Mouse (Mus musculus): ENCODE data around the gene Vrk2. TPM values are rescaled to one million over a fixed set of nuclear protein-coding genes. Genes with fewer than 3 reads are reported as not detected.
A peak's percentile ranks its signal among the peaks of the same experiment; 100 is the strongest.

The Vrk2 gene
- polyA plus RNA-seq, 1 experiment = 48.9 TPM

- TF ChIP-seq GATA1 (IDR thresholded peaks at IDR 0.05; ENCODE audit: low read length) = no peak
Measured at GRCm38 (mm10) chr11:26592395-26593053, 1.3 kb downstream of the Vrk2 start.

GRCm38 (mm10) chr11:26587184-26587524, 6.6 kb downstream of the Vrk2 start:
- no peak for TF ChIP-seq GATA1 (IDR thresholded peaks at IDR 0.05; ENCODE audit: low read length)

- TF ChIP-seq GATA1 (IDR thresholded peaks at IDR 0.05; ENCODE audit: low read length) = no peak
Measured at GRCm38 (mm10) chr11:26586367-26587183, 7.2 kb downstream of the Vrk2 start.

- no peak for TF ChIP-seq GATA1 (IDR thresholded peaks at IDR 0.05; ENCODE audit: low read length)
Measured at GRCm38 (mm10) chr11:26585409-26586366, 8.1 kb downstream of the Vrk2 start.

GRCm38 (mm10) chr11:26551551-26551950, 42.2 kb downstream of the Vrk2 start:
- TF ChIP-seq GATA1 (IDR thresholded peaks at IDR 0.05; ENCODE audit: low read length) = peak; percentile 84

- no peak for TF ChIP-seq GATA1 (IDR thresholded peaks at IDR 0.05; ENCODE audit: low read length)
Measured at GRCm38 (mm10) chr11:26537816-26538215, 56.0 kb downstream of the Vrk2 start.

GRCm38 (mm10) chr11:26533828-26534119, 60.0 kb downstream of the Vrk2 start:
- TF ChIP-seq GATA1 (IDR thresholded peaks at IDR 0.05; ENCODE audit: low read length) = peak; percentile 51

- TF ChIP-seq GATA1 (IDR thresholded peaks at IDR 0.05; ENCODE audit: low read length) = peak; percentile 83
Measured at GRCm38 (mm10) chr11:26532994-26533827, 60.6 kb downstream of the Vrk2 start.

- TF ChIP-seq GATA1 (IDR thresholded peaks at IDR 0.05; ENCODE audit: low read length) = no peak
Measured at GRCm38 (mm10) chr11:26526861-26527260, 66.9 kb downstream of the Vrk2 start.

GRCm38 (mm10) chr11:26518991-26519390, 74.8 kb downstream of the Vrk2 start:
- no peak for TF ChIP-seq GATA1 (IDR thresholded peaks at IDR 0.05; ENCODE audit: low read length)

GRCm38 (mm10) chr11:26516086-26516485, 77.7 kb downstream of the Vrk2 start:
- TF ChIP-seq GATA1 (IDR thresholded peaks at IDR 0.05; ENCODE audit: low read length) = no peak

GRCm38 (mm10) chr11:26513683-26514082, 80.1 kb downstream of the Vrk2 start:
- TF ChIP-seq GATA1 (IDR thresholded peaks at IDR 0.05; ENCODE audit: low read length) = no peak

GRCm38 (mm10) chr11:26495951-26496350, 97.8 kb downstream of the Vrk2 start:
- TF ChIP-seq GATA1 (IDR thresholded peaks at IDR 0.05; ENCODE audit: low read length) = no peak

GRCm38 (mm10) chr11:26489761-26490466, 103.9 kb downstream of the Vrk2 start:
- TF ChIP-seq GATA1 (IDR thresholded peaks at IDR 0.05; ENCODE audit: low read length) = no peak

Data from G1E-ER4 (cell line).